Mouse (Mus musculus) bone marrow macrophage, adult 2 months (primary cell): ENCODE measurements around the gene Fgf22.

ENCODE experiments used
- CTCF ChIP-seq: IDR thresholded peaks from 2 replicates; pipeline ENCODE4 v1.5.1; 2012; ENCODE audit warnings: low read depth, mild to moderate bottlenecking, low read length, moderate library complexity
- POLR2A ChIP-seq: IDR thresholded peaks from 2 replicates; pipeline ENCODE4 v1.6.1; 2012; ENCODE audit warnings: mild to moderate bottlenecking, low read depth, low read length, borderline replicate concordance

DNA sequence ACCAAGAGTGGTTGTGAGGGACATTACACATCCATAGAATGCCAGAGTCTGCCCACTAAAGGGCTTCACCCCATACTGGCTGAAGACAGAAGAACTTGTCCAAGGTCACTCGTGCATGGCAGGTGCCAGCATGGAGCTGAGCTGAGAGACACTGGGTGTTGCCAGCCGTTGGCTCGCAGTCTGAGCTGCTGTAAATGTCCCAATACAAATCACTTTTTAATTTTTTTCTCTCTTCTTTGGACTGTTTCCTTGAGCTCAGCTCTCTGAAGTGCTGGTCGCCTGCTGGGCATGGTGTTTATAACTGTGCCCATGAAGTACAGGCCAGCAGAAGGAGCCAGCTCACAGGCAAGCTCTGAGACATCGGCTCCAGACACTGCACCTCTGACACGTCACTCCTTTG is 31.8 kb upstream of the Fgf22 start:
- TF ChIP-seq CTCF (no peak), POLR2A (no peak)
